Mouse (Mus musculus): ENCODE data around the gene Zfp36l1. TPM values are rescaled to one million over a fixed set of nuclear protein-coding genes. Genes with fewer than 3 reads are reported as not detected.

Gene Zfp36l1
- total RNA-seq, 1 experiment from 2014 or later = 225 TPM

DNA sequence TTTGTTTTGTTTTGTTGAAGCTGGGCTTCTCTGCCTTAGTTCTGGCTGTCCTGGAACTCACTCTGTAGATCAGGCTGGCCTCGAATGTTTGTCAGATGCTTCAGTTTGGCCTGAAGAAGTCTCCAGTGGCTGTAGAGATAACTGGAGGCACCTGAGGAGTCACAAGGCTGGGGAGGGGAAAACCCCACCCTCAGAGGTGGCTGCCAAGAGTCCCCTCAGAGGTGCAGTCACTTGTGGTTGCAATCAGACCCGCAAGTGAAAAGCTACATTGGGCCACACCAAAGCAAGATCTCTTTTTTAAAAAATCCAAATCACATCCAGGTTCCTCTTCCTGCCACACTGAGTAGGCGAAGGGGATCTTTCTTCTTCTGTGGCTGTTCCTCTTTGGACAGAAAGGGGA is 43.8 kb downstream of the Zfp36l1 start:
- DNase-seq = no peak

DNA sequence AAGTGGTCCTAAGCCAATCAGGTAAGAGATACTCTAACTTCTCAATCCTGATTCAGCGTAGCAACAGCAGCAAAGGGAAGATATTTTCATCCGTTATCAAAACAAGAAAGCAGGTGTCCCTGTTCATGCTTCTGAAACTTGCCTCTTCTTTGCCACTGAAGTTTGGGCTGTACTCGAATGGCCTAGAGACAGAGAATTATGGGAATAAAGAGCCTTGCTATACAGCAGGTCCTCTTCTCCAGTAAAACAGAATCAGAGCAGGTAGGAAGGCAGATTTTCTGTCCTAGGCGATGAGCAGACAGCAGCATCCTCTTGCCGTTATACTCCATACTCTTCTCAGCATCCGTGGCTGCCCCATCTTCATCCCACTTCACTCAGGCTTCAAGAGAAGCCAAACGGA is 44.8 kb downstream of the Zfp36l1 start:
- DNase-seq = no peak

DNA sequence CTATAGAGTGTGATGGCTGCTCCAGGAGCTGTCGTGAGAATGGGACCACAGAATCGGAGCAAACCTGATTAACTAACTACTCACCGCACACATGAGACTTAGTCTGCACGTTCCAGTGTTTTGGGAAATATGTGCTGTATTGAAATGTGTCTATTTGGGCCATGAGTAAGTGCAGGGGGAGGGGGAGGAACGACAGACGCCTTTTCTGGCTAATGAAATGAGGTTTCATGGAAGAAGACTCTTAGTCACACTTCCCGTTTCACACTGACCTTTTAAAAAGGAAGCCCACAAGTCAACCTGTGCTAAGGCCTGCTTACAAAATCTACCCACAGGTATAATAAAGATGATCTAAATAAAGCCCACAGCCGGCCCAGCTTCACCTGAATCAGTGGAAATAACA is 47.8 kb downstream of the Zfp36l1 start:
- DNase-seq = no peak

DNA sequence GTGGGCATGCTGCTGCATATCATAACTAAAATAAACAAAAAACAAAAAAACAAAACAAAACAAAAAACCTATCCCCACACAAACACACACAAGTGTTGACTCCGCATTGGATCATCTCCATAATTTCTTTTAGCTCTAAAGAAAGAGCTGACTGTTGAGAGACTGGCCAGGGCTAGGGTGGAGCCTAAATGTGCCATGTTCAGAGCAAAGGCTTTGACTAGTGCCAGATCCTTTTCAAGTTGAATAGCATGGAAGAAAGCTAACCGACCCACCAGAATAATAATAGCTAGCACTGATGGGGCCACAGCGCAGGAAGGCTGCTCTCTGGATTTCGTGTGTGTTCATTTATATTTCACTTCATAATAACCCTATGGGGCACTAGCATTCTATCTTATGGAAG is 48.5 kb downstream of the Zfp36l1 start:
- DNase-seq = no peak

DNA sequence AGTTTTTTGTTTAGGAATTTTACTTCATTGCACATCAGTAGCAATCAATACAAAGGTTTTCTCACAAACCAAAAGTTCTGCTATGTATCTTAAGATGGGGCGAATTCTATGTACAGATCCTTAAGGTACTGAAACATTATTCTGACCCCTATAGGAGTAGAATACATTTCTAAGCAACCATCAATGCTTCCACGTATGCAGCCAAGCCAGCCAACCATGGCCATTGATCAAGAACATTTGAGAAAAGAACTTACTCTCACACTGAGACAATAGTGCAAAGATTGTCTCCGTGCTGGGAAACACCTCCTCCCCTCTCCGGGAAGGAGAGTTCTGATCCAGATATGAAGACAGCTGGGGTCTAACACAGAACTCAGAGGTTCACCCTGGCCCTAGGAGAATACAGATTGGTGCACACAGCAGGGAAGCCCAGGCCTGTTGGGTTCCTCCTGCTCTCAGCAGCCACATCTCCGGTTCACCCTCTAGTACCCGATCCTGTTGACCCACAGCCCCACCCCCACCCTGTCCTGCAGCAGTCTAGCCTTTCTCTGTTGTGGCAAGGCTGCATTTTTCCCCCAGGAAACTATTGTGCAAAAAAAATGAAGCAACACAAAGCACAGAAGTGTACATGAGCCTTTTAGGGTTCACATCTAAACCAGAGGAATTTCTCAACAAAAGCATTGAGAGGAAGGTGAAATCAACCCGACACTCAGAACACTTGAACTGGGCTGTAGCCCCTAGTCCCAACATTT is 49.2 kb downstream of the Zfp36l1 start:
- DNase-seq = no peak

DNA sequence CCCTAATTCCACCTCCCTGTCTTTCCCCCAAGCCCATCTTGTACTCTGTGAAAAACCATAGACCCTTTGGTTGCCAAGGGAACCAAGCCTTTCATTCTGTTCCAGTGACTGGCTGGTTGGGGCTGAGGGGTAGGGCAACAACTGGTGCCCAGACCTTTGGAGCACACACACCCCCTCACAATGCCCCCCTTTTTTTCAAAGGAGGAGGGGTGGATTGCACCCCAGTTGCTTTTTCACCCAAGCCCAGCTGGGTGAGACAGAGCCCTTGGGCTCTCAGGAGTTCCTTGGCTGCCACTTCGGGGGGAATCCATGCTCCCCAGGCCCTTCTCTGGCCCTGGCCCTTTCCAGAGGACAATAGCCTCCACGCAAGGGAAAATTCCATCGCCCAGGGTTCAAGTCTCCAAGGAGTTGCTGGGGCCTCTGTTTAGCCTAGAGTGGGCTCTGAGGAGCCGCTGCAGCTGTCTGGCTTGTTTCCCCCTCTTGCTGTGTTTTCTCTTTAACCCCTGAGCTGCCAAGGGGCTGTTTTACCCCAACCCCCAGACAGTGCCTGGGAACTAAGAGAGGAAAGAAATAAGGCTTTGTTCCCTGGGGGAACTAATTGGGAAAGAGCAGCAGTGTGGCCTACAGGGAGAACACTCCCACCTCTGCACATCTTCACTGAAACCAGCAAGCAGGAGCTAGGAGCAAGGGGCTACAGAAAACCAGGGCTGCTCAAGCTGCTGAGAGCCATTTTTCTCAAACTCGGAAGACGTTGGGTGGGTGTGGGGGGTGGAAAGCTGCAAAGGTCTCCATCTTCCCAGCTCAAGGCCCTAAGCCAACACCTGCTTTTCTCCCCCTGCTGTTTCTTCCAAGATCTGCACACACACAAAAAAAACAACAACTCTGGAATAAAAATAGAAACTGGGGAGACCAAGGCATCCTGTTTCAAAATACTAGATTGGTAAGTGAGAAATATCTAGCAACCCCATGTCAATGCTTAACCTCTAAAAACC is 50.1 kb downstream of the Zfp36l1 start:
- no peak for DNase-seq

DNA sequence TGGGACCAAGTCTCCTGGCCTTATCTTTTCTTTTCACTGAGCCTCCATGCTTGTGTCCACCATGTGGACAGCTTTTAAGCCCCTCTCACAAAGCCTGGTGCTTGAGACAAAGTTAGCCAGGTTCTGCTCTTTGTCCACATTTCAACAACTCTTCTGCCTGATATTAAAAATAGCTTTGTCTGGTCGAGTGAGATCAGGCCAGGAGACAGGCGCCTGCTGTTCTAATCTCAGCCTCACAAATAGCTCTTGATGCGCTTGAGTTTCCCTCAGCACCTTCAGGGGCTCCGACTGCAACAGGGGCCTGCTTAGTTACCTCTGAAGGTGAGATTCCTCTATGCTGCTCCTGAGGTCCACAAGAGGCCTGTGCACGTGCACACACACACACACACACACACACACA is 51.0 kb downstream of the Zfp36l1 start:
- no peak for DNase-seq

DNA sequence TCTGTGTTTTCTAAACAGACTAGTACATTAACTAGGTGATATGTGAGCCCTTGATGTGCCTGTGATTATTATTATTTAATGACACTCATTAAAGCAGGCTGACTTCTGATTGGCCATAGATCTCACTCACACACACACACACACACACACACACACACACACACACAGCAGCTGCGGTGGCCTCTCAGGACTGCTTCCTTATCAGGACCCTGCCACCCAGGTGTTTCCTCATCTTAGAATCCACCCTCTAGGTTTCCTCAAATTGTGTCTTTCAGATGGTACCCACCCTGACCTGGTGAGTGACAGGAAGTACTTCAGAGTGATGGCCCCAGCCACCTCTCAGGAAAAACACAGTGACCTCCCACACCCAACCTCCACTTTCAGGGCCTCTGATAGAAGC is 52.0 kb downstream of the Zfp36l1 start:
- no peak for DNase-seq

DNA sequence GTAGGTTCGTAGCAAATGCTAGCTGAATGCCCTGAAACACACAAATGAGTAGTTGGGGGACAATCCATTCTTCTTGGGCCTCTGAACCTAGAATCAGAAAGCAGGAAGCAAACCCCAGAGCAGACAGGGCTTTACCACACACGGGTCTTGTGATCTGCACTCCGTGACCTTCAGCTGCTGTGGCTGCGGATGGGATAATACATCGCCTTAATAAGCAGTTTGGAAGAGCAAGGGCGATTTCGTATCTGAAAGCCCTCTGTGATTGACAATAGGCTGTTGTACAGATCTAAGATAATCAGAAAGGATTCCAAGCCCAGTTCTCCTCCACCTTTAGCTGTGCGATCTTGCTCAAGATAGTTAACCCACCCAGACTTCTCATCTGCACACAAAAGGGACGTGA is 52.5 kb downstream of the Zfp36l1 start:
- DNase-seq = no peak

DNA sequence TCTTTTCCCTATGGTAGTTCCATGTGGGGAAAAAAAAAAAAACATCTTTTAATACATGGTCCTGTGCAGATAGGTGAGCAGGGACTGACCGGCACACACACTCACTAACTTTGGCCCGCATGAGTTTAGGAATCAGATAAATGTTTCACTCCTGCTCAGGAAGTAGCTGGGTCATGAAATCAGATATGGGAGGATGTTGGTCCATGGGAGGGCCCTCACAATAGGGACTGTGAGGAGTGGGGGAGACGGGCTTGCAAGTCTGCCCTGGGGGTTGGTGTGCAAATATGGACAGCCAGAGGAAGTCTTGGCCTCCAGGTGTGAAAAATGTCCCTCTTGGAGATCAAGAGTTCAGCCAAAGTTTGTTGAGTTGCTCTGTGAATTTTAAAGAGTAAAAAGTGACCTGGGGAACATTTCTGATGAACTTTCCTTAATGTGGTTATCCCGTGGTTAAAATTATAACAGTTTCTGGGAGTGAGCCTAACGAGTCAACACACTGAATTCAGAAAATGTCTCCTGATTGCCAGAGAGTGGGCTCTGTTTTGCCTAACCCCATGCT is 53.0 kb downstream of the Zfp36l1 start:
- DNase-seq = no peak

Other genes starting within 250 kb of the Zfp36l1 start
- 35.0 and 37.3 TPM in 2 replicates for gene Actn1, start 147.4 kb upstream of the Zfp36l1 start, total RNA-seq (2021)